Mouse (Mus musculus) embryonic facial prominence, embryonic 10.5 days (tissue): Measurements from ENCODE around the gene Tcp10b. TPM values are rescaled to one million over a fixed set of nuclear protein-coding genes. Genes with fewer than 3 reads are reported as not detected.
"Not testable (repeated sequence)": the region's sequence is repeated elsewhere in the genome, so short reads cannot be mapped to it uniquely, and the experiment has no call there.

ENCODE experiments used
- DNase-seq: peaks from one replicate; pipeline ENCODE4 v3.0.0-alpha.2; 2017; ENCODE audit warnings: low spot score
- H3K27ac ChIP-seq: fragments of 300-500 bp; sonication (generic); replicated peaks from 2 replicates; pipeline ENCODE4 v1.5.1; 2016; ENCODE audit warnings: mild to moderate bottlenecking
- H3K27me3 ChIP-seq: fragments of 300-500 bp; sonication (generic); replicated peaks from 2 replicates; pipeline ENCODE4 v1.6.1; 2016; ENCODE audit warnings: low read depth, mild to moderate bottlenecking; ENCODE audit not compliant: poor library complexity, severe bottlenecking
- H3K36me3 ChIP-seq: fragments of 300-500 bp; sonication (generic); replicated peaks from 2 replicates; pipeline ENCODE4 v1.6.1; 2016; ENCODE audit warnings: mild to moderate bottlenecking, moderate library complexity
- H3K4me1 ChIP-seq: fragments of 300-500 bp; sonication (generic); 2 replicates; pipeline ENCODE4 v1.6.1; 2016
- H3K4me3 ChIP-seq: fragments of 300-500 bp; sonication (generic); 2 replicates; pipeline ENCODE4 v1.5.1; 2016; ENCODE audit warnings: mild to moderate bottlenecking, moderate library complexity
- H3K9me3 ChIP-seq: fragments of 300-500 bp; sonication (generic); 2 replicates; pipeline ENCODE4 v1.6.1; 2016; ENCODE audit warnings: mild to moderate bottlenecking
- WGBS: fragments of 180-500 bp; shearing (Covaris S2); methylation state at CpG from one replicate; pipeline ENCODE4 v1.1.7; 2016; 5-methylcytosine and 5-hydroxymethylcytosine counted together
- polyA plus RNA-seq: library from polyadenylated mRNA; unstranded; fragments of >200 nt; fragmentation: Nextera tagmentation; extraction: Ambion mirVana; gene quantifications from 2 replicates; pipeline ENCODE4 v1.2.1, GENCODE M21; 2016

The Tcp10b gene
- polyA plus RNA-seq = not detected in 2 replicates

DNA sequence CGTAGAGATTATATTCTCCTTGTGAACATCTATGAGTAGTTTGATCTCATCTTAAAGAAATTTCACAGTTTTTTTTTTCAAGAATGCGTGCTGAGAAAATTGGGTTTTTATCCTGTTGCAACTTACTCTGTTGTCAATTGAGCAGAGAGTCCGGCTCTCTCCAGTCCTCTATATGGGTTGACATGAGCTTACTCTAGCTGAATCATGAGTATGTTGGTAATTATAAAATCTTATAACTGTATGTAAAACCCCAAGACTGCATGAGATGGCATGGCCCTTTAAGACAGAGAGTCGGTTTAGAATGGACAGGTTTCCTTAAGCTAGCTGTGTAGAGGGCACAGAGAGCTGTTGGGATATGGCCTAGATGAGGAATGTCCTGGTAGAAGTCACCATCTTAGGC lies at the start of gene Tcp10b:
Gene Tcp10b, plus strand, starts transcription at position 301 of the 400 bp plus-strand sequence.
- H3K9me3 ChIP-seq, H3K36me3 ChIP-seq, H3K4me3 ChIP-seq, H3K27ac ChIP-seq, H3K4me1 ChIP-seq, H3K27me3 ChIP-seq, DNase-seq: not testable (repeated sequence)
- 86% methylated on average over 4 of the region's 4 CpGs for WGBS

DNA sequence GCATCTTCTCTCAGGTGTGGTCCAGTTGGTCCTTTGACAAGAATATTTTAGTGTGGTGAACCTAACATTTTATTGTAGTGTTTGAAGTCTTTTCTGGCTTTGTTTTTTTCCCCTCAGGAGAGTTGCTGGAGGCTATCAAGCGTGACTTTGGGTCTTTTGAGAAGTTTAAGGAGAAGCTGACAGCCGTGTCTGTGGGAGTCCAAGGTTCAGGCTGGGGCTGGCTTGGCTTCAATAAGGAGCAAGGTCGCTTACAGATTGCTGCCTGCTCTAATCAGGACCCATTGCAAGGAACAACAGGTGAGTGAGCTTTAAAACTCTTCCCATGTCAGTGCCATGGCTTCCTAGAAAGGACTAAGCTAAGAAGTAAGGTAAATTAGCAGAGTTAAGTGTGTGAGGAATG lies 47.6 kb upstream of the Tcp10b start:
- Histone ChIP-seq H3K36me3 (peaks cover 58% of the 10 kb centered on the region), H3K27me3 (no peaks in the 10 kb centered on the region), H3K9me3 (no peaks in the 10 kb centered on the region), H3K27ac (no peak overlapping the region), H3K4me1 (peaks cover 8% of the 10 kb centered on the region), H3K4me3 (no peak overlapping the region)
- 78% methylated on average over 3 of the region's 3 CpGs for WGBS
- no peak for DNase-seq

DNA sequence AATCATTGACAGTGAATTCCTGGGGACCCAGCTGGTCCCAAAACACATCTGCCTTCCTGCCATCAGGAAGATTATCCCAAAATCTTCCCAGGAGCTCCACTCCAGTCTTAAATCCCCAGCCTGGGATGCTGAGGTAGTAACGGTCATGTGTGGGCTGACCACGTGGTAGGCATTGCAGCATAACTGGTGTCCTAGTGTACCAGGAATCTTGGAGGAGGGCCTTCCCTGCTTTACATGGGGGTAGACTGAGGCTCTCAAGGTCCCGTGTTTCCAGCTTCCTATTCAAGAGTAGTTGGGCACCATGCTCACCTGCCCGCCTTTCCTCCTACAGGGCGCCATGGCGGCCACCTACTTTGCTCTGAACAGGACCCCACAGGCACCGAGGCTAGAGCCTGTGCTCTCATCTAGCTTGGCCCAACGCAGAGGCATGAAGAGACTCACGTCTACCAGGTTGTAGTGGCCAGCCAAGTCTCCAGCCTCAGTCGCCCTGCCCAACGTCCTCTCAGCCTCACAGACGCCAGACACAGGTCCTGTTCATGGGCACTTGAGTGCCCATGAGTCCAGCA lies 24.2 kb upstream of the Tcp10b start:
- H3K27me3 ChIP-seq, H3K4me3 ChIP-seq, H3K27ac ChIP-seq, H3K9me3 ChIP-seq, H3K36me3 ChIP-seq, H3K4me1 ChIP-seq, DNase-seq: not testable (repeated sequence)
- WGBS = 77% methylated on average over 4 of the region's 12 CpGs

DNA sequence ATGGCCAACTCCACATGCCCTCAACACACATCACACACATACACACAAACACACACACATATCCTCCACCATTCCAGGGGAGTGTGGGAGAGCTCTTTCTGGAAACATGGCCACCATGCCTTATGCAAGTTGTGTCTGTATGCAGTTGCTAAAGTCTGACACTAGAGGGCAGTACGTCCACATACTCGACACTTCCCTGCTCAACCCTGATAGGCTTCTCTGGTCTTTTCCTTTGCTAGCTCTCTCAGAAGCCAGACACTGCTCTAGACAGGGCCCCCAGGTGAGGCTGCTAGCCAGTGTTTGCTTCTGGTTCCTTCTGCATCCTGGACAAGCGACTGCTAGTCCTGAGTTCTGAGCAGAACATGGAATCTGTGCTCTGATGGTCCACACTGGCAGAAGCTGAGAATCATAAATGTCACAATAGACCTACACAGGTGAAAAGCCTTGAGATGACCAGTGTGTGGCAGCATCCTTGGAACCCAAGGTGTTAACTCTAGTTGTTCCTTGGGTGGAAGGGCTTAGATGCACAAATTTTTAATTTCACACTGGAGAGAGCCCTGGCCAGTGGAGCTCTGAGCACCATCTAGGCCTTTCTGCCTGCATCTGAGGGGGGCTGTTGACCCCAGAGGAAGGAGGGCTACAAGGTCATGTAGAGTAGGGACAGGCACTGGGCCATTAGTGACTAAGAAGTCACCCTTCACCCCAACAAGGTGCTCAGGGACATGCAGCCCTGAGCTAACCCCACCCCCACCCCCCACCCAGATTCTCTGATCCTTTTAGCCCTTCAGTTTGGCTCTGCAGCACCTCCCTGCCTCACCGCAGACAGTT lies 16.8 kb upstream of the Tcp10b start:
- peak; percentile 37 for DNase-seq
- not testable (repeated sequence) for H3K27ac ChIP-seq, H3K9me3 ChIP-seq, H3K36me3 ChIP-seq, H3K4me3 ChIP-seq, H3K27me3 ChIP-seq, H3K4me1 ChIP-seq
- WGBS = 14% methylated on average over 4 of the region's 4 CpGs

DNA sequence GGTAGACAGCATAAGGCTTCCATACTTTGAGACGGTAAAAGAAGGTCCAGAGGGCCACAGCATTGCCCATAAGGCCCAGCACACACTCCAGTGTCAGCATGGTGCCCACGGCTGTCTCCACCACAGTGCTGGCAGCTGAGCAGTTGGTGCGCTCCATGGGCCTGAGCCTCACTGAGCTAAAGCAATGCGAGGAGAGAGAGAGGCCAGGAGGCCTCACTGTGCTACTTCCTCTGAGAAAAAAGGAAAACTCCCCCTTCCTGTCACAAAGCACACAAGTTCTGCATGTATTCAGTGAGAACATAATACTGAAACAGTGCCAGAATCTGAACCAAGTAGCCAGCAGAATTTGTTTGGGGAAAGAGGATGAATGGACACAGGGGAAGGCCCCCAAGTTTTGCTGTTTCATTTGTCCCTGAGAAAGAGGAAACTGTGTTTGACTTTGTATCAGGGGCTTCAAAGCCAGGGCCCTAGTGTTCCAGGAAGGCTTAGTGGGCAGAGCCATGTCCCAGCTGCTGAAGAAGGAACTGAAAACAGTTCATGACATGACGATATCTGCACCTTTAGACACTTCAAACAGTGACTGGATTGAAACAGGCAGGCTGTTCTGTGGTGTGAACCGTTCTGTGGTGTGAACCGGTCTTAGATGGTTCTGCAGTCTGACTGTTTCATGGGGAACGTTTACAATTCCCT lies 8.6 kb upstream of the Tcp10b start, which contains the start of gene Gpr31b:
Gene Gpr31b, minus strand, starts transcription at position 173 of the 690 bp plus-strand sequence.
- H3K4me3 ChIP-seq, DNase-seq, H3K9me3 ChIP-seq, H3K4me1 ChIP-seq, H3K27me3 ChIP-seq, H3K27ac ChIP-seq, H3K36me3 ChIP-seq: not testable (repeated sequence)
- 75% methylated on average over 2 of the region's 8 CpGs for WGBS

DNA sequence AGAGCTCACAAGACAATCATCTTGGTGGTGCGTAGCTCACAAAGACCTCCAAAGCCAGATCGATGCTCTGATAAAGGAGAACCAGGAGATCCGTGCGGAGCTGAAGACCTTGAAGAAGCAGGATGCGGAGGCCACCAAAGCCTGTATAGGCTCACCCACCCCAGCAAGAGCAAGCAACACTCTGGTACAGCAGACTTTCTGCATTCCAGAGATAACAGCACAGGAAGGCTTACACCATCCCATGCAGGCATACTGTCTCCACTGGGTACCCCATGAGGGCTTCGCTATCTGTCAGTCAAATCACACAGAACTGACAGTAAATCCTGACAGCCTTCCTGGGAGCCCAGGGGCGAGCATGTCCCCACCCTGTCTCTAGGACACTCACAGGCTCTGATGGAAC lies 2.0 kb downstream of the Tcp10b start:
- WGBS = 91% methylated on average over 7 of the region's 7 CpGs
- not testable (repeated sequence) for DNase-seq, H3K27ac ChIP-seq, H3K4me3 ChIP-seq, H3K27me3 ChIP-seq, H3K9me3 ChIP-seq, H3K4me1 ChIP-seq, H3K36me3 ChIP-seq

DNA sequence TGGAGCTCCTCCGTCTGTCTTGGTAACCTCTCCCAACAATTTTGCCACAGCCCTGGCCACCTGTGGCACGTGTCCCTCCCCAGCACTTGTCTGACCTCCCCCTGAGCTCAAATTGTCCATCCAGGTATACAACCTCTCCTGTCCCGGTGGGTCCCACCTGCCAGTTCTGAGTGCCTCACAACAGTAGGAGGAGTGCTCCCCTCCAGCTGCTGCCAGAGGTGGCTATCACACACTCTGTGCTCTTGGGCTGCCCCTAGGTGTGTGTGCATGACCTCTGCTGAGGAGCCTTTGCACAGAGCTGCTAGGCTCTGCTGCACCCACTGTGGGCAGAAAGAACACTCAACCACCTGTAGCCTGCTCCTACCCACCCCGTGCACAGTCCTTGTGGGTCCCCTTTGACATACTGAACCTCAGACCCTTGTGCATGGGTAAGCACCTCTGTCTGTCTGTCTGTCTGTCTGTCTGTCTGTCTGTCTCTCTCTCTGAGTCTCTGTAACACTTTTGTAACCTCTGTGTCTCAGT lies 7.0 kb downstream of the Tcp10b start:
- 82% methylated on average over 1 of the region's 4 CpGs for WGBS
- not testable (repeated sequence) for H3K27me3 ChIP-seq, H3K4me3 ChIP-seq, H3K27ac ChIP-seq, H3K4me1 ChIP-seq, H3K9me3 ChIP-seq, H3K36me3 ChIP-seq, DNase-seq

DNA sequence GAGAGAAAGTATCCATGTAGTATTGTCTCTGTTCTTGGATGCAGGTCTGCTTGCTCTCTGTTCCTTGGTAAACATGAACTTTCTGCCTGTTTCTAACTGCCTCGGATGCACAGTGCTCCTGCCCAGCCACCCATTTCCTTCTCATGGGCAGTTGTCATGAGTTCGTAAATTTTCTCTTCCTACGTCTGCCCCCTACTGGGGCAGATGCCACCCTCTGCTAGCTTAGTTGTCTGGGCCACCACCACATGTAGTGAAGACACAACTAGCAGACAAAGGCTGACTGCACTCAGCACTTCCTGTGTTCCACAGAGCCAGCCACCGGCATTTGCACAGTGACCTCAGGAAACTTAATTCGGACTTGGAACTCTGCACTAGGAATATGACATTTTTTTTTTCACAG lies 8.3 kb downstream of the Tcp10b start:
- not testable (repeated sequence) for H3K36me3 ChIP-seq, H3K27me3 ChIP-seq, H3K4me3 ChIP-seq, H3K4me1 ChIP-seq, H3K9me3 ChIP-seq, DNase-seq, H3K27ac ChIP-seq
- WGBS = 82% methylated on average over 5 of the region's 5 CpGs

DNA sequence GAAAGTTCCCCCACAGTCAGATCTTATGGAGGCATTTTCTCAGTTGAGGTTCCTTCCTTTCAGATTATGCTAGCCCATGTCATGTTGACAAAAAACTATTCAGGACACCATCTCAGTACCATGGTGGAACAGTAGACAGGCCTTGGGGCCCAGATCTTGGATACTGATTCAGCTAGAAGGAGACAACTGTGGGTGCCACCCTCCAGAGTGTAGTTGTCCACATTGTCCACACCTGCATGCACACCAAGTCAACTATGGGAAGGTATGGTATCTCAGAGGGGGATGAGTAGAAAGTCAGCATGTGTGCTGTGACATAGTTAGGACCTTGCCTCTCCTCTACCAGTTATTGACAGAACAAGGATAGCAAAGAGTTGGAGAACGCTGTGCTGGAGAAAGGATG lies 30.6 kb downstream of the Tcp10b start:
- DNase-seq, H3K4me1 ChIP-seq, H3K27me3 ChIP-seq, H3K27ac ChIP-seq, H3K36me3 ChIP-seq, H3K9me3 ChIP-seq, H3K4me3 ChIP-seq: not testable (repeated sequence)
- 83% methylated on average over 1 of the region's 1 CpGs for WGBS

DNA sequence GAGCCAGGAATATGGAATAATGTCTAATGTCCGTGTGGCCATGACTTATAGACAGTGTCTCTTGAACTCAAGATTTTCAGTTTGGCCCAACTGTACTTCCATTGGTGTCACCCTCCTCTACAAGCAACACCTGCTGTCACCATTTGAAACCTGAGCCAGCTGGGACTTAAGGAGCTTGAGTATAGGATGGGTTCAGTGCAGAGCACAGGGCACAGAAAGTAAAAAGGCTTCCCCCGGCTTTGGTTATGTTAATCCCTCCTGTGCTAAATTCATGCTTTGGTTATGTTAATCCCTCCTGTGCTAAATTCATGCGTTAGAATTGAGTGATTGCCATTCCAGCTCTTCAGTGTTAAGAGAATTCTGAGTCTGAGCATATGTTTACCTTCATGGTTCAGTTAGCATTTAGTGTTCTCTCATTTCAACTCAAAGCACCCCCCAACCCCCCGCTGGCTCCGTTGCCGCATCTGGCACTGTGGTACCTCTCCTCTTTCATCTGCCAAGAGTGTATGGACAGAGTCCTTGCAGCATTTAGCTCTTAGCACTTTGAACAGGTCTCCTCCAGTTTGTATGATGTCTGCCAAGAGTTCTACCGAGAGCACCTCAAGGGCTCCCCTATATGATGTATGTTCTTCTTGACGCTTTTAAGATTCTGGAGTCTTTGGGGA lies 31.3 kb downstream of the Tcp10b start:
- WGBS = 66% methylated on average over 7 of the region's 8 CpGs
- H3K27me3 ChIP-seq, H3K4me3 ChIP-seq, H3K36me3 ChIP-seq, H3K27ac ChIP-seq, H3K4me1 ChIP-seq, DNase-seq, H3K9me3 ChIP-seq: not testable (repeated sequence)

DNA sequence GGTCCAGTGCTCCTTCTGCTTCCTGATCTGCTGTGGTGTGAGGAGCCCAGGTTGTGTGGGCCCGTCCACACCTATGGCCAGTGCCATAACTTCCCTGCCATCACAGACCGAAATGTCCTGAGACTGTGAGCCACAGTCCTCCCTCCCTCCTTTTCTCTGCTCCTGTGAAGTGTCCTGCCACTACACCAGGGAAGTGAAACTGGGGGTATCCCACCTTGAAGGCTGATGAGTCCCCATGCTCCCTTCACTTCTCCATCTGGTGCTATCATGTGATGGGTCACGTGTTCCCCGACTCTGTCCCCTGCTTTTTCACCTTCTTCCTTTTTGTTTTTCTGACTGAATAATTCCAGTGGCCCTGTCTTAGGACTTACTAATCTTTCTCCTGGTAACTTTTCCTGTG lies 32.1 kb downstream of the Tcp10b start:
- not testable (repeated sequence) for H3K27ac ChIP-seq, H3K4me3 ChIP-seq, H3K4me1 ChIP-seq, H3K27me3 ChIP-seq, H3K9me3 ChIP-seq, DNase-seq, H3K36me3 ChIP-seq
- 83% methylated on average over 2 of the region's 4 CpGs for WGBS

DNA sequence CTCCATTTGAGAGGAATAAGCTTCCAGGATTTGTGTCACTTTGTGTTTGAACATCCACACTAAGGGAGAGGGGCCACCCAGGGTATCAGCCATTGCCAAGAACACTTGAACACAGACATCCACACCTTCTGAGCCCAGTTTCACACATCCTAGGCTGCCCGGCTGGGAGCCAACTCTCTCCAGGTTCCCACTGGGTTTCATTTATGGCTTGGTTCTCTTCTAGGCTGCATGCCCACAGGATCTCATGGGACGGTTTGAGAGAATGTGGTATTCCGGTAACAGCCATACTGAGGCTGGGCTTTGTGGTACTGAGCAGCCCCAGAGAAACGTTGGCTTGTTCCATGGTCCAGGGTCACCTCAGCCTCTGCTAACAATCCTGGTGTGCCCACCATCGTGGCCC lies 45.7 kb downstream of the Tcp10b start:
- H3K36me3 ChIP-seq, H3K27ac ChIP-seq, DNase-seq, H3K27me3 ChIP-seq, H3K4me3 ChIP-seq, H3K4me1 ChIP-seq, H3K9me3 ChIP-seq: not testable (repeated sequence)
- 92% methylated on average over 5 of the region's 5 CpGs for WGBS
